Mouse (Mus musculus): ENCODE data around the gene Ikzf1.

- TF ChIP-seq CTCF (IDR thresholded peaks at IDR 0.05; ENCODE audit: extremely low read depth, insufficient read length, insufficient replicate concordance, low read depth, low read length) (no peak), POLR2A (IDR thresholded peaks at IDR 0.05; ENCODE audit: low read depth, low read length) (no peak)
These were observed 40.5 kb upstream of the Ikzf1 start for GRCm38 (mm10) chr11:11644303-11644702.

Measured in small intestine, adult 2 months (tissue).